In the genomic region with DNA sequence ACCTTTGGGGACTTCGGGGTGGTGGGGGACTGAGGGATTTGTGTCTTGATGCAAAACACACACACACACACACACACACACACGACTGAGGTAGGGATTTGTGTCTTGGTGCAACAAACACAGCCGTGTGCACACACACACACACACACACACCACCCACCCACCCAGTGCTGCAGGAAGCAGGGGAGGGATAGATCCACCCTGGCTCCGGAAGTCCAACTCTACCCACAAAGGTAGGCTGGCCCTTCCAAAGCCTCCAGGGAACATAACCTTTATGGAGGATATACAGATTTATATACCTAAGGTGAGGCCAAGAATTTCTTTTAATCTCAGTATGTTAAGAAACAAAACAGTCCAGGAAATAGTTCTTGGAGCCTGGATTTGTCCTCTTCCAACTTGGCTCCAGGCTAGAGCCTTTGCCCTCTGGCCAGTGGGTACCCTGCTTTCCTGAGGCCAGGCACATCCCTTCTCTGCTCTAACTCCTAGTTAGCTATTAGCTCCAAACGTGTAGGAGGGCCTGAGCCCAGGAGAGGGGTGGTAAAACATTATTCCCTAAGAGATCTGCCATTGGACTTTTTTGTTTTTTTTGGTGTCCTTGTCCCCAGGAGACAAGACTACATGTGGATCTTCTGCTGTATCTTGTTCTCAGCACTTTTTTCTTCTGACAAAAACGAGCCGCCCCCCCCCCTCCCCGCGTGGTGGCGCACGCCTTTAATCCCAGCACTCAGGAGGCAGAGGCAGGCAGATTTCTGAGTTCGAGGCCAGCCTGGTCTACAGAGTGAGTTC, we compare ENCODE assay signal across 8 mouse cellular contexts. TPM values are rescaled to one million over a fixed set of nuclear protein-coding genes. Genes with fewer than 3 reads are reported as not detected.
DNase-seq lines count a peak whose midpoint lies in the region; ATAC-seq lines count a peak whose summit lies in the region.

No protein-coding gene starts in this region.

- peaks cover 56% of the 10 kb centered on the region for H3K4me1 ChIP-seq in heart, embryonic 13.5 days
- peaks cover 34% of the 10 kb centered on the region for H3K4me1 ChIP-seq in intestine, embryonic 16.5 days (ENCODE audit: control insufficient read depth, insufficient read depth, low read length)

- H3K27me3 ChIP-seq in heart, embryonic 13.5 days (replicated peaks) = no peaks in the 10 kb centered on the region
- H3K27me3 ChIP-seq in intestine, embryonic 16.5 days (replicated peaks; ENCODE audit: control insufficient read depth, insufficient read depth, low read length) = no peaks in the 10 kb centered on the region

- peak overlapping the region; percentile 96 for H3K9ac ChIP-seq in heart, embryonic 13.5 days
- peak overlapping the region; percentile 94 for H3K9ac ChIP-seq in intestine, embryonic 16.5 days (ENCODE audit: low read depth, low read length)

- H3K27ac ChIP-seq in heart, embryonic 13.5 days (replicated peaks) = peak overlapping the region; percentile 94
- H3K27ac ChIP-seq in intestine, embryonic 16.5 days (ENCODE audit: low read length) = peak overlapping the region; percentile 97
- peak overlapping the region; percentile 98 for H3K27ac ChIP-seq in macrophage

- ATAC-seq in heart, embryonic 13.5 days (ENCODE audit: extremely low read depth, insufficient number of reproducible peaks, low FRiP score, low TSS enrichment) = no peak
- no peak for ATAC-seq in intestine, embryonic 16.5 days

- WGBS in heart, embryonic 13.5 days = 40% methylated on average over 12 of the region's 12 CpGs
- 48% methylated on average over 12 of the region's 12 CpGs for WGBS in intestine, embryonic 16.5 days
- 22% methylated on average over 7 of the region's 12 CpGs for WGBS in macrophage (ENCODE audit: missing documents)

- H3K4me3 ChIP-seq in heart, embryonic 13.5 days = peak overlapping the region; percentile 91
- H3K4me3 ChIP-seq in intestine, embryonic 16.5 days (ENCODE audit: low read length) = peak overlapping the region; percentile 89
- peak overlapping the region; percentile 54 for H3K4me3 ChIP-seq in macrophage (ENCODE audit: inconsistent target)

- peaks cover 26% of the 10 kb centered on the region for H3K79me2 ChIP-seq in macrophage (ENCODE audit: inconsistent target)

- peaks cover 37% of the 10 kb centered on the region for H3K36me3 ChIP-seq in heart, embryonic 13.5 days
- no peaks in the 10 kb centered on the region; the same call in 1 of the 2 replicates for H3K36me3 ChIP-seq in intestine, embryonic 16.5 days (ENCODE audit: control insufficient read depth, insufficient read depth, low read length)
- no peaks in the 10 kb centered on the region for H3K36me3 ChIP-seq in macrophage (ENCODE audit: inconsistent target)

- H3K4me2 ChIP-seq in heart, embryonic 13.5 days = peak overlapping the region; percentile 88
- peak overlapping the region; percentile 82 for H3K4me2 ChIP-seq in intestine, embryonic 16.5 days (ENCODE audit: low read depth, low read length)

- no peaks in the 10 kb centered on the region for H3K9me3 ChIP-seq in heart, embryonic 13.5 days
- H3K9me3 ChIP-seq in intestine, embryonic 16.5 days (ENCODE audit: control insufficient read depth, low read length) = no peaks in the 10 kb centered on the region

- DNase-seq in heart, adult 11 months = no peak
- peak; percentile 54 for DNase-seq in brain, adult 2 months (ENCODE audit: low read depth, low spot score)
- no peak for DNase-seq in urinary bladder, postnatal 25 days (ENCODE audit: low spot score)
- DNase-seq in adrenal gland, adult (ENCODE audit: inconsistent age in 2 of 2, low spot score in 1 of 2) = no peak
- DNase-seq in adrenal gland, postnatal 14 days = no peak

RNA-seq across cellular contexts. Expression of gene Ubald2, which starts 1.3 kb away (rescaled TPM):
- polyA plus RNA-seq in heart, embryonic 13.5 days (2015; fragmentation: Nextera tagmentation; extraction: Ambion mirVana) = 31.0 and 32.3 TPM in 2 replicates
- polyA plus RNA-seq in intestine, embryonic 16.5 days (2015; fragmentation: Nextera tagmentation; extraction: Ambion mirVana) = 47.2 and 55.0 TPM in 2 replicates
- total RNA-seq in macrophage (2018; cell fraction: chromatin; rRNA removed) = 10 to 100 TPM in 7 of 26 experiments, 1 to 10 TPM in 17, under 1 TPM in 2; 0.62 to 15.1 (median 5.9) TPM
- 10 to 100 TPM; 22.3 to 37.2 (median 29.0) TPM for total RNA-seq in macrophage (2018; cell fraction: cytosol; rRNA removed)
- 10 to 100 TPM in 12 of 26 experiments, 1 to 10 TPM in 14; 3.3 to 22.5 (median 9.6) TPM for total RNA-seq in macrophage (2018; cell fraction: nucleus; rRNA removed)
- polyA plus RNA-seq in macrophage (2018) = 18.0 to 34.4 TPM (median 27.5 TPM) in 3 replicates
- total RNA-seq in adrenal gland, postnatal 14 days (2021) = 36.4 and 38.8 TPM in 2 replicates

RNA-seq across cellular contexts. Expression of gene Rnf157, which starts 22.3 kb away (rescaled TPM):
- 4.0 and 6.1 TPM in 2 replicates for polyA plus RNA-seq in heart, embryonic 13.5 days (2015; fragmentation: Nextera tagmentation; extraction: Ambion mirVana)
- polyA plus RNA-seq in intestine, embryonic 16.5 days (2015; fragmentation: Nextera tagmentation; extraction: Ambion mirVana) = 4.4 and 5.2 TPM in 2 replicates
- total RNA-seq in macrophage (2018; cell fraction: chromatin; rRNA removed) = 10 to 100 TPM in 22 of 26 experiments, 1 to 10 TPM in 4; 3.1 to 61.4 (median 29.3) TPM
- 10 to 100 TPM; 10.5 to 18.6 (median 14.5) TPM for total RNA-seq in macrophage (2018; cell fraction: cytosol; rRNA removed)
- total RNA-seq in macrophage (2018; cell fraction: nucleus; rRNA removed) = 10 to 100 TPM in 20 of 26 experiments, 1 to 10 TPM in 6; 6.5 to 53.5 (median 18.2) TPM
- 12.1 to 23.4 TPM (median 14.0 TPM) in 3 replicates for polyA plus RNA-seq in macrophage (2018)
- total RNA-seq in adrenal gland, postnatal 14 days (2021) = 8.6 and 10.1 TPM in 2 replicates

RNA-seq across cellular contexts. Expression of gene Qrich2, which starts 30.9 kb away (rescaled TPM):
- not detected in 2 replicates for polyA plus RNA-seq in heart, embryonic 13.5 days (2015; fragmentation: Nextera tagmentation; extraction: Ambion mirVana)
- polyA plus RNA-seq in intestine, embryonic 16.5 days (2015; fragmentation: Nextera tagmentation; extraction: Ambion mirVana) = 0.39 TPM in 2 replicates
- total RNA-seq in macrophage (2018; cell fraction: chromatin; rRNA removed) = not detected
- not detected for total RNA-seq in macrophage (2018; cell fraction: cytosol; rRNA removed)
- total RNA-seq in macrophage (2018; cell fraction: nucleus; rRNA removed) = under 1 TPM in 3 of 26 experiments, not detected in 23; 0.12 to 0.58 (median 0.17) TPM
- not detected in 3 replicates for polyA plus RNA-seq in macrophage (2018)
- total RNA-seq in adrenal gland, postnatal 14 days (2021) = not detected in 2 replicates

RNA-seq across cellular contexts. Expression of gene Prpsap1, which starts 58.8 kb away (rescaled TPM):
- polyA plus RNA-seq in heart, embryonic 13.5 days (2015; fragmentation: Nextera tagmentation; extraction: Ambion mirVana) = 90.2 and 102 TPM in 2 replicates
- polyA plus RNA-seq in intestine, embryonic 16.5 days (2015; fragmentation: Nextera tagmentation; extraction: Ambion mirVana) = 260 and 274 TPM in 2 replicates
- total RNA-seq in macrophage (2018; cell fraction: chromatin; rRNA removed) = 100 to 1,000 TPM in 3 of 26 experiments, 10 to 100 TPM in 23; 13.5 to 205 (median 56.5) TPM
- total RNA-seq in macrophage (2018; cell fraction: cytosol; rRNA removed) = 10 to 100 TPM; 16.5 to 29.4 (median 20.1) TPM
- total RNA-seq in macrophage (2018; cell fraction: nucleus; rRNA removed) = 100 to 1,000 TPM in 2 of 26 experiments, 10 to 100 TPM in 24; 12.6 to 160 (median 33.4) TPM
- 18.4 to 35.9 TPM (median 20.8 TPM) in 3 replicates for polyA plus RNA-seq in macrophage (2018)
- total RNA-seq in adrenal gland, postnatal 14 days (2021) = 81.1 and 81.8 TPM in 2 replicates
